Mouse (Mus musculus) CD4-positive, CD25-positive, alpha-beta regulatory T cell, adult 4 months (primary cell): ENCODE data around the gene U2af2. TPM values are rescaled to one million over a fixed set of nuclear protein-coding genes. Genes with fewer than 3 reads are reported as not detected.

Source experiments
- ATAC-seq: one replicate; pipeline ENCODE4 v1.8.0; 2017
- polyA plus RNA-seq, 2 experiments: library from polyadenylated mRNA; unstranded; fragments of 100-300 nt; shearing (Covaris generic); gene quantifications; one replicate each; pipeline ENCODE4 v1.2.1; 2017

The U2af2 gene
- polyA plus RNA-seq, 2 experiments from 2014 or later = 27.5 to 28.2 TPM

DNA sequence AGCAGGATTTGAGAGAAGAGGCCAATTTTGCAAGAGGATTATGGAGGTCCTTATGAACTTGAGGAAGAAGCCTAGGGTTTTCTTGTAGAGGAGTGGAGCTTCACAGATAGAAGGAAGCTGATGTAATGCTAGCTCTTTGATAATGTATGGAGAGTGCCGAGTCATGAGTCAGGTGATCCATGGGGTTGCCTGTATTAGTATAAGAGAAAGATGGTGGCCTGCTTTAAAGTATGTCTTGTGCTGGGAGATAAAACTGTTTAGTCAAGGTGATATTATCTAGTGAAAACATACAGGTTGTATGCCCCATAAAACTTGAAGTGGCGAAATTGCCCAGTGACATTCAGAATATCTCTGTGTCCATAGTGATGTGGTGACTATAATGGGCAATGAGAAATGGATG is 15.0 kb downstream of the U2af2 start:
- no peak for ATAC-seq

DNA sequence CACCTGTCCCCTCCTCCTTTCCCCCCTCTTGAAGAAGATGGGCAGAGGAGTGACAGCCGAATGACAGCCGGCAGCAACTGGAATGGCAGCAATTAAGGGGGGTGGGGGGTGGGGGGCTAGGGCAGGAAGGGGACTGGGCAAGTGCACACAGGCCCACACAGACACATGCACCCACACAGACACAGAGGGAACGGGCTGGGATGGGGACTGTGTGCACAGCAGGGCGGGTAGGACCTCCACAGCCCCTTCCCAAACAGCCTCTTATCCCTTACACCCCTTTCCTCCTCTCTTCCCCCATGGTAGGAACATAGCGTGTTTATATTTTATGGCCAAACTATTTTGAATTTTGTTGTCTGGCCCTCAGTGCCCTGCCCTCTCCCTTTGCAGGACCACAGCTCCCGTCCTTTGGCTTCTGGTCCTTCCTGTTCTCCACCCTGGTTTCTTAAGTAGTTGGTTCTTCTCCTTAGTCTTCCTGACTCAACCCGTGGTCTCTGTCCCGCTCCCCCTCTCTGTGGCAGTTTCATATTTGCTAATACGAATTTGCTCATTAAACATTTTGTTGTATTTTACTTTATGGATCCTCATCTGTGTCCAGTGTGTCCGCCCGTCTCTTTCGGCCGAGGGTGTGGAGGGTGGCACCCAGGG is 17.5 kb downstream of the U2af2 start:
- peak; percentile 3 for ATAC-seq

DNA sequence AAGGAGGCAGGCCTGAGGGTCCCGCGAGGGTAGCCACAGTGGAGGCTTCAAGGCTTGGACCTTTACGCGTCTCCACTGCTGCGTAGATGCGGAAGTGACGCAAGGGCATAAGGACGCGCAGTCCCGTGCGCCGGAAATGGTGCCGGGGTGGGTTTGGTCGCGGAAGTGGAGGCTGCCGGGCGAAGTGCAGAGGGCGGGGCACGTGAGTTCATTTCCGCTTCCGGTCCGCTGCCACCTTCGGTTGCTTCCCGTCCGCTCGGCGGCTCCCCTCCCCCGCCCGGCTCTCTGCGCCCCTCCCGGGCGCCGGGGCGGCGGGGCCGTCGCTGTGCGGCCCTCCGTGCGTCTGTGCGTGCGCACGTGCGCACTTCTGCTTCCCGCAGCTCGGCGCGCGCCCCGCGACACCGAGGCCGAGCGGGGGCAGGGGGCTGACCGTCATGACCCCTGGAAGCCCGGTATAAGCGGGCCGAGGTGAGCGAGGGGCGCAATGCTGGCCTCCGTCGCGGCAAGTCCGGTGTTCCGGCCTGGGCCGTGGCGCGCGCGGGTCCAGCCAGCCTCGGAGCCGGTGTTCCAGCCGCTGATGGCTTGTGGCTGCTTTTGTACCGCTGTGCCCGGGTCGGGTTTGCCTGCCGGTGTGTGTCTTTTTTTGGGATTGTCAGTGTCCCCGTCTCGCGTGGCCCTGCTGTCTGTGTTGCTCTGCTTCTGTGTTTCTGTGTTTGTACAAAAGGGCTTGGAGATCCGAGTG is 18.2 kb downstream of the U2af2 start, which contains the start of gene Epn1:
Gene Epn1, plus strand, starts transcription at position 226 of the 742 bp plus-strand sequence.
- peak; percentile 99 for ATAC-seq

DNA sequence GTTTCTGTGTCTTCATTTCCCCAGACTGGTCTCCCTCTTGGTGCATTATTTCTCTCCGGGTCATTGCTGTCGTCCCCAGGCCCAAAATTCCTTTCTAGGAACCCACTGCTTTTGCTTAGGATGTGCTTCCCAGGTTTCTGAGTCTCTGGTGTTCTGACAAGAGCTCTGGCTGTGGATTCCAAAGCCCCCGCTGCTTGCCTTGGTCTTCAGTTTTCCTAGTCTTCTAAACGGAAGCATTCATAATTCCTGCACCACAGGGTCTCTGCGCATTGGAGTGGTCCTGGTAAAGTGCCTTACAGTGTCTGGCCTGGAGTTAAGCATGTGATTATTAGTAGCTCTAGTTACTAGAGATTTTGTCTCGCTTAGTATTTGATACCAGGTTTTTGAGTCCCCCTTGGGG is 18.9 kb downstream of the U2af2 start:
- no peak for ATAC-seq

DNA sequence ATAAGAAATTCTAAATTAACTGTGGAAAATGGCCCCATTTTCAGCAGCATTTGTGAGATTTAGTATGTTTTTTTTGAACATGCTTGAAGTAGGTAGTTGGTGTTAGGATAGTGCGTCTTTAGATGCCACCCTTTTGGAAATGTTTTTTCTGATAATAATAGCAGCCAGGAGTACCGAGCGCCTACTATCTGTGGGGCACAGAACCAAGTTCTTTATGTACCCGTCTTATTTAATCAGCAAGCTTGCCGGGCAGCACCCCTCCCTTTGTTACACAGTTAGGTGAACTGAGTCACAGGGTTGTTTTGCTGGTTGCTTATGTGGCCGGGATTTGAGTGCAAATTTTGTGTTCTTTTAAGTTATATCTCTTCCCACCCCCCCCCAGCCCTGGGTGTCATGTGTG is 19.3 kb downstream of the U2af2 start:
- no peak for ATAC-seq

DNA sequence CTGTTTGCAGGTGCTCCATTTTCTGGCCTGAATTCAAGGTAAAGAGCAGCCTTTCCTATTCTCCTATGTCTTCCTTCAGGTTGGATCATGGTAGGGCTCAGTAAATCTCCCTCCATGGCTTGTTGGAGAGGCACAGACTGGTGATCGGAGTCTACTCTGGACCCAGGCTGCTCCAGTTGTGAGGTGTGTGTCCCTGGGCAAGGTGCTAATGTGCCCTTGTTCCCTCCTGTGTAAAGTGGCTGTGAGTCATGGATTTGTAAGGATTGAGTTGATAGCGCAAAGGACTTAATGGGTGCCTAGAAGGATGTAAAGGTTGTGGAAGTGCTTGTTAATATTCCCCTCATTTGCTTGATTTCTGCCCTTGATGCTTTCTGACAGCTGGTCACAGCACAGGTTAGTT is 20.0 kb downstream of the U2af2 start:
- ATAC-seq = no peak

DNA sequence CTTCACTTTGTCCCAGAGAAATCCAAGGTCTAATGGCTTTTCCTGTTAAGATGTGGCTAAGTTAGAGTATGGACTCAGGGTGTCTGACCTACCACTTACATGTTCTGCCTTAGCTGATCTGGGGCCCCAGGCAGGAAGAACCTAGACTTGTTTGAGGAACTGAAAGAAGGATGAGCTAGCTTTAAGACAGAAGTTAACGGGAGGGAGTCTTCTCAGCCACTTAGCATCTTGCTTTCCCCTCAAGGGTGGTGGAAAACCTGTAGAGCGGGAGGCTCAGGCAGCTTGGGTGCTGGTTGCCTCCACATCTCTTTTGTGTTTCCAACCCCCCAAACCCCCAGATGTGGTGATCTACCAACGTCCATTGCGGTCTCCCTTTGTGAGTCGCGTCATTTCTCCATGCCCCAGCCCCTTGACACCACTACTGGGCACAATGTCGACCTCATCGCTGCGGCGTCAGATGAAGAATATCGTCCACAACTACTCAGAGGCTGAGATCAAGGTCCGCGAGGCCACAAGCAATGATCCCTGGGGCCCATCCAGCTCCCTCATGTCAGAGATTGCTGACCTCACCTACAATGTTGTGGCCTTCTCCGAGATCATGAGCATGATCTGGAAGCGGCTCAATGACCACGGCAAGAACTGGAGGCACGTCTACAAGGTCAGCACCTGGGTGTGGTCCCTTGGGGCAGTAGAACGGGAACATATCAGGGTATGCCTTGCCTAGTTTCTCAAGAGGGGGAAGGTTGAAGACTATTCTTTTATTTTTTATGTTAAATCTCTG is 21.6 kb downstream of the U2af2 start:
- no peak for ATAC-seq

DNA sequence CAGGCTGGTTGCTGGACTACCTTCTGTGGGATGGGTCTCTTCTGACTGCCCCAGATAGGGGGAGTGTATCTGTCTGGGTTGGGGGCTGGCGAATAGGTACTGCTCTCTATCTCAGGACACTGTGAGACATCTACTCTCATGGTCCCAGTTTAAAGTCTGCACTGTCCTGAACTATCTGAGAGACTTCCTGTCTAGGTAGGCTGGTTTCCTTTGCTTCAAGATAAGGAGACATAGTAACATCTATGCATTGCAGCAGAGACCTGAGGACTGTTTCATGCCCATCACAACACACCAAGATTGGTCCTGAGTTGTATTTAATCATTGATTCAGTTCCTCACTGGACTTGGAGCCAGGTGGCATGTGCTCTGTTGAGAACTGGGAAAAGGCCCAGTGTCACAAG is 23.6 kb downstream of the U2af2 start:
- no peak for ATAC-seq

DNA sequence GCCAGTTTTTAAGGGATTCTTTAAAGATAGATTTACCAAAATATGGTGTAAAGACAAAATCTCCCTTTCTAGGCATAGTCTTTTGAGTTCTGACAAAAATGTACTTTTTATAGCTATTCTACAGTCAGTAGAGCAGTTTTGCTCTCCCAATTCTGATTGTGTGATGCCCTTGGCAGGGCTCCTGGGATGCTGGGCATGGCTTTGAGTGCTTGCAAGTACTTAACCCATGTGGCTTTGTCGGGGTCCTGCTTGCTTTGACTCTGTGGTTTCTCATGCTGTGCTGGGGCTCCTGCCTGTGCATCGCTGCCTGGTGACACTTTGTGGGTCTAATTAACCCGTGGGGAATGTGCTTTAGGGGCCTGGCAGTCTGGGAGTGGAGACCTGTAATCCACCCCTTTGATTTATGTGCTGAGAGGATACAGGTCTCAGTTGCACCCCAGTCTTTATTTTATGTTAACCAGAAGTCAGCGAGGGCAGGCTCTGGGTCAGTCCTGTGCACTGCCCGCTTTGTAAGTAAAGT is 25.0 kb downstream of the U2af2 start:
- ATAC-seq = no peak

DNA sequence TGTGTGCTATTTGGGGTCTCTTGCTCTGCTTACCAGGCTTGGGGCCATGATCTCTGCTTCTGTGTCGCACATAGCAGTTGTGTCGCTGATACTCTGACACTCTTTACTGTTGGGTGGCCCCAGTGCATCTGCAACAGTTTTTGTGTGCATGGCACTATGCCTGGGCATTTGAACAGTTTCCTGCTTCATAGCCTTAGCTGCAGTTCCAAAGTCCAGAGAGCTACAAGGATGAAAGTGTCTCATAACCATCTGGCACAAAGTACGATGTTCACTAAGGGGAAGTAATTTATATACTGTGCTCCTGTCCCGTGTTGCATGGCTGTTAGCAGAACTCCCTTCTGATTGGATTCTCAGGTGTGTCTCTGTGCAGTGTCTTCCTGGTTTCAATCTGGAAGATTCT is 25.9 kb downstream of the U2af2 start:
- no peak for ATAC-seq

DNA sequence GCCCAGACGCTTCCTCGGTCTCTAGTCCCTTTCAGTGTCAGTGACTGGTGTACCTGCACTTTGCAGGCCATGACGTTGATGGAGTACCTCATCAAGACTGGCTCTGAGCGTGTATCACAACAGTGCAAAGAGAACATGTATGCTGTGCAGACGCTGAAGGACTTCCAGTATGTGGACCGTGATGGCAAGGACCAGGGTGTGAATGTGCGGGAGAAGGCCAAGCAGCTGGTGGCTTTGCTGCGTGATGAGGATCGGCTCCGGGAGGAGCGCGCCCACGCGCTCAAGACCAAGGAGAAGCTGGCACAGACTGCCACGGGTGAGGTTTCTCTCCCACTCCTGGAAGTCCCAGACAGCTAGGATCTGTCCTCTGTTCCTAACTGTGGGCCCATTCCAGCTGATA is 27.9 kb downstream of the U2af2 start:
- no peak for ATAC-seq

DNA sequence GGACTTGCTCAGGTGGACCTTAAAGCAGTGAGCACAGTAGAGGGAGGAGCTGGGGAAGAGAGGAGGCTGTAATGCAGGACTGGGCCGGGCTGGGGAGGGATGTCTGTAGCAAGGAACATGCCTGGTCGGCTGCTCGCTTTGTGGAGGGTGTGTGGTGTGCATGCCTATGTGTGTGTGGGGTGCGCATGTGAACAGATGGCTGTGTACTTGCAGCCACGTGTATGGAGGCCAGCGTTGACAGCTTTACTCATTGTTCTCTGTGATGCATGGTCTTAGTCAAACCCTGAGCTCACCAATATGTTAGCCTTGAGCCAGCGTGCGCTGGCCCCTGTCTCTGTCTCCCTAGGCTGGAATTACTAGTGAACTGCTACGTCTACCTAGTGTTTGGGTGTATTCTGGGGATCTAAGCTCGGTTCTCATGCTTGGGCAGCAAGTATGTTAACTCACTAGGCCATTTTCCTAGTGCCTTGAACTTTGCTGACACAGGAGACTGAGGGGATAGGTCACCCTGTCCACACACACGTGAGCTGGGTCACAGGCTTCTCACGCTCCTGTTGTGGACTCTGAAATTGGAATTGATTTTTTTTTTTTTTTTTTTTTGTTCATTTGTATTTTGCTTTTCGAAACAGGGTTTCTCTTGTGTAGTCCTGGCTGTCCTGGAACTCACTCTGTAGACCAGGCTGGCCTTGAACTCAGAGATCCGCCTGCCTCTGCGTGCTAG is 29.2 kb downstream of the U2af2 start:
- no peak for ATAC-seq

DNA sequence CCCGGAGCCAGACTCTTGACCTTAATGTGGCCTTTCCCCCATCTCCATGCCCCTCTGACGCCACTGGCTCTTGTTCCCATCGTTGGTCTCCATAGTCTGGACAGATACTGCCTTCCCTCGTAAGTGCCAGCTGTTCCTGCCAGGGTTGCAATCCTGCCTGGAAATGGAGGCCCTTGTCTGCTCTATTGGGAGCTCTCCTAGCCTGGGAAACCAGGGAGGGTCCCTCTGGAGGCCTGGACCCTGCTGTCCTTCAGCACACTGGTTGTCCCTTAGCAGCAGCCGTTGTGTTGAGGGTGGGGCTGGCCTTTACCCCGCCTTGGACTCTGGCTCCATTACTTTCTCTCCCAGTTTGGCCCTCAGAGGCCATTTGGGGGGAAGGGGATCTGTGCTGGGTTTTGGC is 30.4 kb downstream of the U2af2 start:
- ATAC-seq = no peak

DNA sequence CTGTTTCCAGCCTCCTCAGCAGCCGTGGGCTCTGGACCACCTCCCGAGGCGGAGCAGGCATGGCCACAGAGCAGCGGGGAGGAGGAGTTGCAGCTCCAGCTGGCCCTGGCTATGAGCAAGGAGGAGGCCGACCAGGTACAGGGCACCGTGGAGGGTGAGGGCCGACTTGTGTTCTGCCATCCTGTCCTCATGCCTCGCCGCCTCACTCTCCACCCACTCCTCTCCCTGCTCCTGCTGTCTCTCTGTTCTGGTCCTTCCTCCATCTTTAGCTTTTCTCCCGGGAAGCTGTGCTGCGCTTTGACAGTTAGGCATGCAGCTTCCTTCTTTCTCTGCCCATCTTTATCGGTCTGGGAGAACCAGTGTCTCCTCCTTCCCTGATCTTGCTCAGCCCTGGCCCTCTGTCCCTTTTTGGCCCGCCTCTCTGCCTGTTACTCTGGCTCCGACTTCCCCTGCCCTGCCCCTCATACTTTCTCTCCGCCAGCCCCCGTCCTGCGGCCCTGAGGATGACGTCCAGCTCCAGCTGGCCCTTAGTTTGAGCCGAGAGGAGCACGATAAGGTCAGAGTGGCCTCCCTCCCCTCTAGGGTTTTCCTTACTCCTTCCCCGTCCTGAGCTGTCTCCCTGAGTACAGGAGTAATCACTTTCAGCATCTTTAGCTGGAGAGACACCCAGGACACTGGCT is 31.0 kb downstream of the U2af2 start:
- no peak for ATAC-seq

DNA sequence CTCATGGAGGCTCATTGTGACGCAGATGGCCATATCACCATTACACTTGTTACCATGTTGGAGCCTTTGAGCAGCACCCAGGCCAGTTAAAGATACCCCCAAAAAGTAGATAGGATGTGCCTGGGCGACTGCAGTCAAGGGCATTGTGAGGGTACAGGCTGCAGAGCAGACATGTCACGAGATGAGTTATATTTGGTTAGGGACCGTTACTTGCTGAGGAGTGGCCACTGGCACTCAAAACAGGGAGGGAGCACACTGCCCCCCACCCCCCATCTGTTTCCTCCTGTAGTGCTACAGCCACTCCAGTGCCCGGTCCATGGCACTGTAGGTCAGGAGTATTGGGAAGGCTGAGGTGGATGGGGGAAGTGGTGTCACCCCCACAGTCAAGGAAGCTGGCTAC is 36.8 kb downstream of the U2af2 start:
- no peak for ATAC-seq

DNA sequence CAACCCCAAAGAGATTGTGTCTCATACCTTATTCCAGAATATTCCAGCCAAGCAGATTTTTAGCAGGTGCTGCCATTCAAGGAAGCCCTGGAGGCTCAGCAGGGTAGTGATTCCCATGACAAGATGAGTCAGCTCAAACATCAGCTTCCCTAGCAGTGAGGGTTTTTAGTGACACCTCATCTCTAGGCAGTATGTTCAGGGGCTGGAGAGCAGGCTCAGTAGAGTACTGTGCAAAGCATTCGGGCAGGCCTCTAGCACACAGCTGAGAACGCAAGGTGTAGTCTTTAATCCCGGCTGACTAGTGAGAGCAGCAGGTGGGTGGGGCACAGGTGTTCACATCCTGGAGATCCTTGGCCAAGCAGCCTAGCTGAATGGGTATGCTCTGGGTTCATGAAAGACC is 37.9 kb downstream of the U2af2 start:
- ATAC-seq = no peak

DNA sequence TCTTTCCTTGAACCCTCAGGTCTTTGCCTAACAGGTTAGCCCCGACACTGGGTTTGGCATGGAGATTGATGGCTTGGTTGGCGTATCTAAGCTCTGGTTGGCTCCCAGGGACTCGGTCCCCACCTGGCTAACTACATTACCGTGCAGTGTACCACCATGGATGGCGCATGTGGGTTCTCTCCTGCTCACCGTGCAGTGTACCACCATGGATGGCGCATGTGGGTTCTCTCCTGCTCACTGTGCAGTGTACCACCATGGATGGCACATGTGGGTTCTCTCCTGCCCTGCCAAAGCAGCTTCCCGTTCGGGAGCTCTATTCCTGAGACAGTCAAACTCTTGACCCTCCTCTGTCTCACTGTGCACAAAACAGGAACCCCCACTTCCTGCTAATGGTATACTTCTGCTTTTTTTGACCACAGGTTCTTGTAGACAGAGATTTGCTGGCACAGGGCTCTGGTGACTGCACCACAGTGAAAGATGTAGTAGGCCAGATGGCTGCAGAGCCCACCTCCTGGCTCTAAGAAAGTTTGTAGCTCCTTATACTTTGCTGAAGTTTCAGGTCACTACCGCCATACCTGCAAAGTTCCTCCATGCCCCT is 39.2 kb downstream of the U2af2 start:
- ATAC-seq = no peak

DNA sequence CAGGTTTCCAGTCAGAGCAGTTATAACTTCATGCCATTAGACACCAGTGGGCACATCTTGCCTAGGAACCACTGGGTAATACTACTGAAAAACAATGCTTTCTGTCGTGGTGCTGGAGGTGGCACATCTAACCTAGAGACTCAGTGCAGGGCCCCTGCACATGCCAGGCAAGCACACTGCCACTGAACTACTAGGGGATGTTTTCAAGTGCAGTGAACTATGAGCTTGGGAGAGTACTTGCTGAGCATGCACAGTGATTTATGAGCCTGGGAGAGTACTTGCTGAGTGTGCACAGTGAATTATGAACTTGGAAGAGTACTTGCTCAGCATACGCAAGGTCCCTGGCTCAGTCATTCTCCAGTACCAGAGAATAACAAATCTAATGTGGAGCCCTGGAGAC is 40.6 kb downstream of the U2af2 start:
- ATAC-seq = no peak

DNA sequence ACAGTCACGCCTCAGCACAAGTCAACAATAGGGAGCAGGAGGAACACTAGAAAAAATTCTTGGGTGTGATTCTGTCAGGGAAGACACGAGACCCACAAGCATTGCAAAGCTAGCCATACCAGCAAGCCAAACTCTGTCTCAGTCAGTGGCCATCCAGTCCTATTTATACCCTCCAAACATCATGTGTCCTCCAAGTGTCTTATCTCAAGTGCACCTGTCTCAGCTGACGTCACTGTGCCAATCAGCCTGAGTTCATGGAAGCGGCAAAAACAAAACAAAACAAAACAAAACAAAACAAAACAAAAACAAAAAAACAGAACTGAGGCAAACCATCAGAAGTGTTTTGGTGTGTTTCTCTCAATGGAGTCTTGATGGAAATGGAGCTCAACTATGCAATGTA is 46.3 kb downstream of the U2af2 start:
- ATAC-seq = no peak

DNA sequence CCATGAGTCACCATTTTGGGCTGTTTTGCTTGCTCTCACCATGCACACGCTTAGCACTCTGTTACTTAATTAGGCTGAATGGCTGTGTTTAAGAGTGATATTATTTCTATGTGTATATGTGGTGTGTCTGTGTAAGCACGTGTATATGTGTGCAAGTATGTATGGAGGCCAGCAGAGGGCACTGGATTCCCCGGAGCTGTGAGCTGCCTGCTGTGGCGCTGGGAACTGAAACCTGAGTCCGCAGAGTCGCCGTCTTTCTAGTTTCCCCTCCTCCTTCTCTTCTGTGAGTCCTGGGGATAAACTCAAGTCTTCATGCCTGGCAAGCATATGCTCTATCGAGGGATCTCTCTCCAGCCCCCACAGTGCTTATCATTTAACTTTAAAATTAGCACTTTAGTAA is 47.4 kb downstream of the U2af2 start:
- ATAC-seq = no peak

DNA sequence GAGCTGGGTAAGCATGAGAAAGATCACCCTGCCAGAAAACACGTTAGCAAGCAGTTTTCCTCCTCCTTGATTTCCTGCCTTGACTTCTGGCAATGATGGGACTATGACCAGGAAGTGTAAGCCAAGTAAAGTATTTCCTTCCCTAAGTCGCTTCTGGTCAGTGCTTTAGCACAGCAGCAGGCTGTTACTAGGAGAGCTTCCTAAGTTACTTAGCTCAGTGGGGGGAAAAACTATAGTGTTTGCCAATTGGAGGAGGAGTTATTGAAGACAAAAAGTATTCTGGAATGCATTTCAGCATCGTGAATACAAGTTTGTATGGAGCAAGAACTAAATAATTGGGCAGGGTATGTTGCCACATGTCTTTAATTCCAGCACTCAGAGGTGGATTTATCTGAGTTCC is 50.8 kb downstream of the U2af2 start:
- no peak for ATAC-seq

DNA sequence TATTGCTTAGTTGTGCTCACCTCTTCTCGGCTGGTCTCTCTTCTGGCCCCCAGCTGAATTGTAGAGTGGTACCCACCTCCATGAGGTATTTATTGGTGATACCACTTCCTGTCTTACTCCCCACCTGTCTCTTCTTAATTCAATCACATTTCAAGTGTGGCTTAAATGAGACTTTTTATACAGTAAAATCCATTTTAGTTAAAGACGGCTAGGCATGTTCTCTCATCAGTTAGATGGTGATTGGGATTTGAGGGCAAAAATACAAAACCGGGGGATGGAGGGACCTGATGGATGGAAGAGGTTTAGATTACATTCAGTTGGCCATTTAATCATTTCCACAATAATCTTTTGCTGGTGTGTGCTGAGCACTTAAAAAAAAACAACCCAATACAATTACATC is 54.9 kb downstream of the U2af2 start, which contains the start of gene Rfpl4:
Gene Rfpl4, minus strand, starts transcription at position 101 of the 400 bp plus-strand sequence.
- no peak for ATAC-seq
